Mouse (Mus musculus) ES-CJ7 (cell line): Measurements from ENCODE around the gene Zfp260.

ENCODE experiments used
- DNase-seq: peaks from one replicate; pipeline ENCODE4 v3.0.0; 2011; ENCODE audit warnings: low read depth, low spot score

Zfp260 gene

DNA sequence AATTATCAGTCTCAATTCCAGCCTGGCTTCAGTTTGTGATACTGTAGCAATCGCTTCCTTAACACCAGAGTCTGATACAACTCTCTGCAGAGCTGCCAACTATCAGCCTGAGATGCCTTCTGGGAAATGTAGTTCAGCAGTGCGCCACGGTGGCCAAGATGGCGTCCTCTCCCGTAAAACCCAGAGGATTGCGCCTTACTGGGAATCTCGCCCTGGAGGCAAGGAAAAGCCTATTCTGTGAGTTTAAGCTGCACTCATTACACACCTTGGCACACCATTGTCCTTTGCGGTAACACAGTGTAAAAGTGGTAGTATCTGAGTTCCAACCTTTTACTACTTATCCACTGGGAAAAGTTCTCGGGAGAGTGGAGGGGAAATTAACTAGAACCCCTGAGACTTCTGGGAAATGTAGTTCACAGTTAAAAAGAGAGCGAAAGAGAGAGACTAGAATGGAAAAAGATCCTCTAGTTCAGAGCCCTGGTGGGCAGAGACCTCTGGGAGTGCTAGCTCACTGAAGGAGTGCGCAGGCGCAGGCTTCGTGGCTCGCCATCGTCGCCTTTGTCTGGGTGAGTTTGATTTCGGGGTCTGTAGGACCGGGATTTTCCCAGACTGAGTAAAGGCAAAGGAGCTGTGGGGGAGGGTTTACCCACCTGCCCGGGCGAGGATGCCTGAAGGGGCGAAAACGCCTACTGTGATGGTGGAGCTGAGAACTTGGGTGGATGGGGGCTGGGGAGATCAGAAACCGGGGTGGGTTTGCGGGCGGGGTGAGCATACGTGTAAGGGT, at the start of gene Zfp260:
Gene Zfp260, plus strand, starts transcription at position 132 of the 784 bp plus-strand sequence.
- peak; percentile 98 for DNase-seq

DNA sequence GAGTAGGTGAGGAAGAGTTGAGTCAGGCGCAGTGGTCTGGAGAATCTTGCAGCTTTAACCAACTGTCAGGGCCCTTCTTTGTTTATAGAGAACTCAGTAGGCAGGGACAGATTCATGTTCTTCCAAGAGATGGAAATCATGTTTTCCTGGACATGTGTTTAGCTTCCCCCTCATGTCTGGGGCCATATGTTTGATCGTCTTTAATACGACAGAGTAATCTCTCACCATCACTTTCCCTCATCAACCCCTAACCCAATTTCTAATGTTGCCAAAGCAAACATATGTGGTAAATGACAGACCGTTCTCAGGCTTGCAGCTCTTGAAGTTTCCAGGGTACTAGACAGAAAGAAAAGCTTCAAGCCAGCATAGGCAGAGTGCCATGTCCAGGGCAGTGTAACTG, 46.5 kb upstream of the Zfp260 start:
- no peak for DNase-seq

GRCm38 (mm10) chr7:30050882-30051548, 43.6 kb upstream of the Zfp260 start, which contains the start of gene Zfp14:
TSS of gene Zfp14 (minus strand) at chr7:30051380.
- peak; percentile 89 for DNase-seq

- DNase-seq: no peak
Measured at GRCm38 (mm10) chr7:30053591-30053990, 41.0 kb upstream of the Zfp260 start.

DNA sequence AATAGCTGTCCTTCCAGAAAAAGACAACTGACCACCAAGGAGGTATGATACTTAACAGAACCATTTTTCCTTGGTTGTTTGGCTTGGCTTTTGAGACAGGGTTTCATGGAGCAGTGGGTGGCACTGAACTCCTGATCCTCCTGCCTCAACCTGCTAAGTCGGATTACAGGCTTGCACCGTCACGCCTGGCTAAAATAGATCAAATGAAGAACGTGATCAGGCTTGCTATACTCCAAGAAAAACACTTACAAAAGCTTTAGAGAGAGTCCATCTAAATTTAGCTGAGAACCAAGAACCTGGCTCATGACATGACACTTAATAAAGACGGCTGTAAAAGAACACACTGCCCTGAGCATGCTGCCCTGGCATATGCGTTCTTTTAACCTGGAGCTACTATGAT, 34.2 kb upstream of the Zfp260 start:
- no peak for DNase-seq

DNA sequence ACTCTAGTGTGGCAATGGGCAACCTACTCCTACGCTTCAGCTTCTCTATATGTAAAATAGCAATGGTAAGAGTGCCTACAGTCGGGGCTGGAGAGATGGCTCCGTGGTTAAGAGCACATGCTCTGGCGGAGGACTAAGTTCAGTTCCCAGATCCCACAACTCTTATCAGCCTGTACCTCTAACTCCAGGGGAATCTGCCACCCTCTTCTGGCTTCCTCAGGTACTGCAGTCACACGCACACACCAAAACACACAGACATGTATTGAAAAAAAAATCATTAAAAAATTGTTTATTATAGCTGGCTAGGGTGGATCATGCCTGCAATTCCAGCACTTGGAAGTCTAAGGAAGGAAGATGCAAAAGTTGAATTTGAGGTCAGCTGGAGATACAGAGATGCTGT, 32.1 kb upstream of the Zfp260 start:
- peak; percentile 79 for DNase-seq

DNA sequence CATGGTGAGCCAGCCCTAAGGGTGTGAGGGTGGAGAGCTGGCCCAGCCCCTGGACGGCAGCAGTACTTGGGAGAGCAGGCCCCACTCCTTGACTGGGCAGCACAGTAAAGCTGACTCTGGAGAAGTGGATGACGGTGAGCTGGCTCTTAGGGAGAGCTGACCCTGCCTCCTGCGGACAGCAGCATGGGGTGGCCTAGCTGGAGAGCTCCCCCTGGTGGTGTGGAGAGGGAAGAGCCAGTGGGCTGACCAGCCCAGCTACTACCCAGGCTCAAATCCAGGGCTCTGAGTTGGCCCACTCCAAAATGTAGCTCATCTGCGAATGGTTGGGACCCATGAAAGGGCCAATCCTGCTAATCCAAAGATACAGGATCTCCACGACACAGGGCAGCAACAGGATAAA, 30.0 kb upstream of the Zfp260 start:
- DNase-seq: no peak

DNA sequence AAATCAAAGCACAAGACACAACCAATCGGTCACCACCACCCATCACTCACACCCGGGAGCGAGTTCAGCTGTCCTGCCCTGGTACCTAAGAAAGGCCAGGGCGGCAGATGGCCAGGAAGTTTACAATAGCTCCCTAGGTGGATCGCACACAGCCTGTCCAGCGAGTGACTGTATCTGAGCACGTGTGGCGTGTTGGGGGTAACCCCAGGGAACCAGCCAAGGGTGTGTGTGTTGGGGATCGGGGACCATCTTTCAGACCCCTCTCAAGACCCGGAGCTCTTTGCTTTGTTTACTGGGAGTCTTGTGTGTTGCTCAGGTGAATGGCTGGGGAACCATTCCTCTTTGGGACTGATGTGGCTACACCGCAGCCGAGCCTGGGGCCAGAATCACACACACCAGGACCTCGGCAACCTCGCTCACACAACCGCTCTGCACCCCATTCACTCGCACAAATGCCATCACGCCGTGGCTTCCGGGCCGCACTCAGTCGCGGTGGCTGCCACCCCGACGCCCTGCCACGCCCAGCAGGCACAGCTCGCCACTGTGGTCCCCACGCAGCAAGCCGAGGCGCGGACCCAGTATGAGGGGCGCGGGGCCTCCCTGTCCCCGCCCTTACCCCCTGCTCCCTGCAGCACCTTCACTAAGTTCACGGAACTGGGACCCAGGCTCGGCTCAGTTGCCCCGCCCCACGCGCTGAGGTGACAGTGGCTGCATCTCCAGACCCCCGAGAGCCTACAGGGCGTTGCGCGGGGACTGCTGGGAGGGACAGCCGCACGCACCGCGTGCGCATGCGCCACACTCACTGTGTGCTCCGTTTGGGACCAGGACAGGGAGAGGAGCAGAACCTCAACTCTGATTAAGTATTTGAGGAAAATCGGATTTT, 22.2 kb upstream of the Zfp260 start, which contains the start of gene Zfp82:
Gene Zfp82, minus strand, starts transcription at position 755 of the 883 bp plus-strand sequence.
- DNase-seq: peak; percentile 95

- no peak for DNase-seq
Measured at GRCm38 (mm10) chr7:30086524-30086923, 8.1 kb upstream of the Zfp260 start.

- no peak for DNase-seq
Measured at GRCm38 (mm10) chr7:30089405-30089804, 5.2 kb upstream of the Zfp260 start.

DNA sequence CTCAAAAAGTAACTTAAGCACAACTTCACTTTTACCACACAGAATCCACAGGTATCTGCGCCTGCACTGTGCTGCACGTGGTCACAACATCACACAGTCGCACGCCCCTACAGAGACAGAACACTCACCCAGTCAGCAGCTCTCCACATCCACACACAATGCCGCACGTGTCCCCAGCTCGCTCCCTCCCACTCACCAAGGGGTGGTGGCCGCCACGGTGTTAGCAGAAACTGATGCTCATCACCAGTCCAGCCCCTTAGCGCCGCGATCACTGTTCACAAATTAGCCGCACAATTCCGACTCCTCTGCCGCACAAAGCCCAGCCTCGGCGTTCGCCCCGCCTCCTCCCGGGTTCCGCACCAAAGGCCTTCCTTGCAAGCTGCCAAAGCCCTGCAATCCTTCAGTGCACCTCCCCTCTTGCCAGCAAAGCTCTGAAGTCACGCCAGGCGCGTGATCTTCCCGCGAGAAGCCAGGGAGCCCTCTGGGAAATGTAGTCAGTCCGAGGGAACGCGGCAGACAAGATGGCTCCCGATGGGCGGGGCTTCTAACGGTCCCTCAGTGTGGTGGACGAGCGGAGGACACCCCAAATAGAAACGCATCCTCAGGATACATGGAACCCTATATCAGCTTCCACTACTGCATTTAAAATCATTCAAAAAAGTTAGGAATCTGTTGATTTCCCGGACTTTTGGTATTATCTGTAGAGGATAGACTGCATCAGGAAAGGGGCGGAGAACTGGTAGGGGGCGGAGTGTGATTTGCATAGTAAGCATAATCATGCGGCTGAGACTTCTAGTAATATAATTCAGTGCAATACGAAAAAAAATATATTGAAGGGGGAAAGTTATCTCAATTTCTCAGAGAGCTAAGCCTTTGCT, 4.2 kb upstream of the Zfp260 start, which contains the start of the genes Gm26920 and Zfp566:
Gene Gm26920, minus strand, starts transcription at position 319 of the 878 bp plus-strand sequence.
Gene Zfp566, minus strand, starts transcription at position 436 of the 878 bp plus-strand sequence.
- DNase-seq: peak; percentile 99

- peak; percentile 66 for DNase-seq
Measured at GRCm38 (mm10) chr7:30090970-30091585, 3.5 kb upstream of the Zfp260 start.

- DNase-seq: no peak
Measured at GRCm38 (mm10) chr7:30092666-30093065, 1.9 kb upstream of the Zfp260 start.

DNA sequence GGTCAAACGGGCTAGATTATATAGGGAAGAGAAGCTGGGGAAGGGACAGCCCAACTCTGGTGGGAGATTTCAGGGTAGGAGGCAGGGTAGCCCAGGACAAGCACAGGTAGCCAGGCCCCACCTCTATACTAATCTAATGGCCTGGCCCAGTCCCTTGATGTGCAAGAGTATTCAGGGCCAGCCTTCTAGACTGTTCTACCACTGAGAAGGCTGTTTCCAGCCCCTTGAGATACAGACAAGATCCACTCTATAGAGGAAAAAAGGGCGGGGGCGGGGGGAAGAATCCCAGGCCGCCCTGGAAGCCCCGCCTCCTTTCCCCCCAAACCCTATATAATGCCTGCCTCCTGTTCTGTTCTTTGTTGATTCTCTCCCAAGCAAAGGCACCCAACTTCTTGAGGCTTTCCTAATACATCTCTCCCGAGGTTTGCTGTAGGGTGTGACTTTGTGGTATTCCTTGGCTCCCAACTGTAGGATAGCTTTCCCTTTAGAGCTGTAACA, 610 bp upstream of the Zfp260 start:
- DNase-seq: peak; percentile 30

- no peak for DNase-seq
Measured at GRCm38 (mm10) chr7:30095551-30096125, 1.1 kb downstream of the Zfp260 start.

DNA sequence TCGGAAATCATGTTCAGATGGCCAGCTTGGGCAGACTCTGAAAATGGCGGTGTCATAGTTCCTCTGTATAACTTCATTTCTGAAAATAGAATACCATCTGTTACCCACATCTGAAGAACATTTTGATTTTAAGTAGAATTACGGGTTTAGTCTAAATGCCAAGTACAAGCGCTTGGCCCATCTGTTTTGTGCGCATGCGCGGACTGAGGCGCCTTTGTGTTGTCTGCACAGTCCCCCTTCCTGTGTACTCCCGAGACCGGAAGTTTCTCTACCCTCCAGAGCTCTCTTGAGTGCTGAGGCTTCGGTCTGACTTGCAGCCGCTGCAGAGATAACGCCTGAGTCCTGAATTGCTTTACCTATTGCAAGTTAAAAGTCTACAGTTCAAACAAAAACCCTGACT, 4.7 kb downstream of the Zfp260 start:
- DNase-seq: peak; percentile 92

- peak; percentile 45 for DNase-seq
Measured at GRCm38 (mm10) chr7:30116076-30116475, 21.5 kb downstream of the Zfp260 start.

DNA sequence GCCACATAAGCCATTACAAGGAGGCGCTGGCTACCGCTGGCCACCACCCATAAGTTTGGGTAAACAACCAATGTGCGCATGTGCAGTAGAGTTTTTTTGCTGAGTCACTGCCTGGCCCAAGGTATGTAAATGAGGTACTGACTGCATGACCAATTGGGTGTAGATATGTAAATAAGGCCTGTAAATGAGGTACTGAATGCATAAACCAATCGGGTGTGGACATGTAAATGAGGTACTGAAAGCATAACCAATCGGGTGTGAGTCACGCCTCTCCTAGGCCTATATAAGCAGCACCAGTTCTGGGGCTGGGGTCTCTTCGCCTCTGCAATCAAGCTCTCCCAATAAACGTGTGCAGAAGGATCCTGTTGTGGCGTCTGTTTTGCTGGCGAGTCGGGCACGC, 23.4 kb downstream of the Zfp260 start:
- DNase-seq: peak; percentile 65

GRCm38 (mm10) chr7:30121308-30122187, 27.0 kb downstream of the Zfp260 start, which contains the start of gene Zfp382:
TSS of gene Zfp382 (plus strand) at chr7:30121942.
- peak; percentile 93 for DNase-seq
